Mouse (Mus musculus): ENCODE data around the gene Skil. TPM values are rescaled to one million over a fixed set of nuclear protein-coding genes. Genes with fewer than 3 reads are reported as not detected.

Gene Skil
- polyA plus RNA-seq, 1 experiment = 21.4 TPM

- Histone ChIP-seq H3K27ac (replicated peaks; ENCODE audit: low read depth, low read length) (peak overlapping the region; percentile 90), H3K4me1 (ENCODE audit: control insufficient read depth, insufficient read depth, insufficient read length, low read length) (peaks cover 16% of the 10 kb centered on the region), H3K4me3 (ENCODE audit: insufficient read depth, low read depth, low read length) (peak overlapping the region; percentile 71)
Measured at GRCm38 (mm10) chr3:31095491-31096154, 765 bp downstream of the Skil start.

GRCm38 (mm10) chr3:31096155-31097101 is 1.6 kb downstream of the Skil start:
- Histone ChIP-seq H3K27ac (replicated peaks; ENCODE audit: low read depth, low read length) (peak overlapping the region; percentile 90), H3K4me3 (ENCODE audit: insufficient read depth, low read depth, low read length) (peak overlapping the region; percentile 71), H3K4me1 (ENCODE audit: control insufficient read depth, insufficient read depth, insufficient read length, low read length) (peaks cover 18% of the 10 kb centered on the region)

- peaks cover 18% of the 10 kb centered on the region for H3K4me1 ChIP-seq (ENCODE audit: control insufficient read depth, insufficient read depth, insufficient read length, low read length)
- no peak overlapping the region; the same call in 1 of the 2 replicates for H3K4me3 ChIP-seq (ENCODE audit: insufficient read depth, low read depth, low read length)
- H3K27ac ChIP-seq (replicated peaks; ENCODE audit: low read depth, low read length) = no peak overlapping the region; the same call in 1 of the 2 replicates
Measured at GRCm38 (mm10) chr3:31097102-31097720, 2.4 kb downstream of the Skil start.

GRCm38 (mm10) chr3:31097976-31098375 is 3.1 kb downstream of the Skil start:
- H3K27ac ChIP-seq (replicated peaks; ENCODE audit: low read depth, low read length) = no peak overlapping the region
- peaks cover 18% of the 10 kb centered on the region for H3K4me1 ChIP-seq (ENCODE audit: control insufficient read depth, insufficient read depth, insufficient read length, low read length)
- H3K4me3 ChIP-seq (ENCODE audit: insufficient read depth, low read depth, low read length) = no peak overlapping the region

- H3K4me1 ChIP-seq (ENCODE audit: control insufficient read depth, insufficient read depth, insufficient read length, low read length) = peaks cover 16% of the 10 kb centered on the region
- no peak overlapping the region for H3K4me3 ChIP-seq (ENCODE audit: insufficient read depth, low read depth, low read length)
- no peak overlapping the region for H3K27ac ChIP-seq (replicated peaks; ENCODE audit: low read depth, low read length)
Measured at GRCm38 (mm10) chr3:31098556-31098955, 3.7 kb downstream of the Skil start.

GRCm38 (mm10) chr3:31100026-31100425 is 5.2 kb downstream of the Skil start:
- H3K4me1 ChIP-seq (ENCODE audit: control insufficient read depth, insufficient read depth, insufficient read length, low read length) = peaks cover 24% of the 10 kb centered on the region
- H3K27ac ChIP-seq (replicated peaks; ENCODE audit: low read depth, low read length) = no peak overlapping the region
- H3K4me3 ChIP-seq (ENCODE audit: insufficient read depth, low read depth, low read length) = no peak overlapping the region

GRCm38 (mm10) chr3:31100802-31101201 is 5.9 kb downstream of the Skil start:
- Histone ChIP-seq H3K4me3 (ENCODE audit: insufficient read depth, low read depth, low read length) (no peak overlapping the region), H3K27ac (replicated peaks; ENCODE audit: low read depth, low read length) (no peak overlapping the region), H3K4me1 (ENCODE audit: control insufficient read depth, insufficient read depth, insufficient read length, low read length) (peaks cover 24% of the 10 kb centered on the region)

GRCm38 (mm10) chr3:31104936-31105335 is 10.1 kb downstream of the Skil start:
- Histone ChIP-seq H3K4me1 (ENCODE audit: control insufficient read depth, insufficient read depth, insufficient read length, low read length) (peaks cover 14% of the 10 kb centered on the region), H3K27ac (replicated peaks; ENCODE audit: low read depth, low read length) (no peak overlapping the region), H3K4me3 (ENCODE audit: insufficient read depth, low read depth, low read length) (no peak overlapping the region)

- Histone ChIP-seq H3K4me1 (ENCODE audit: control insufficient read depth, insufficient read depth, insufficient read length, low read length) (peaks cover 16% of the 10 kb centered on the region), H3K4me3 (ENCODE audit: insufficient read depth, low read depth, low read length) (no peak overlapping the region), H3K27ac (replicated peaks; ENCODE audit: low read depth, low read length) (no peak overlapping the region)
Measured at GRCm38 (mm10) chr3:31106597-31106996, 11.7 kb downstream of the Skil start.

GRCm38 (mm10) chr3:31107674-31108073 is 12.8 kb downstream of the Skil start:
- Histone ChIP-seq H3K4me1 (ENCODE audit: control insufficient read depth, insufficient read depth, insufficient read length, low read length) (peaks cover 16% of the 10 kb centered on the region), H3K27ac (replicated peaks; ENCODE audit: low read depth, low read length) (no peak overlapping the region), H3K4me3 (ENCODE audit: insufficient read depth, low read depth, low read length) (no peak overlapping the region)

- Histone ChIP-seq H3K27ac (replicated peaks; ENCODE audit: low read depth, low read length) (no peak overlapping the region), H3K4me1 (ENCODE audit: control insufficient read depth, insufficient read depth, insufficient read length, low read length) (peaks cover 14% of the 10 kb centered on the region), H3K4me3 (ENCODE audit: insufficient read depth, low read depth, low read length) (no peak overlapping the region)
Measured at GRCm38 (mm10) chr3:31109108-31109507, 14.2 kb downstream of the Skil start.

GRCm38 (mm10) chr3:31123098-31123497 is 28.2 kb downstream of the Skil start:
- no peak overlapping the region for H3K4me3 ChIP-seq (ENCODE audit: insufficient read depth, low read depth, low read length)
- H3K4me1 ChIP-seq (ENCODE audit: control insufficient read depth, insufficient read depth, insufficient read length, low read length) = no peaks in the 10 kb centered on the region
- H3K27ac ChIP-seq (replicated peaks; ENCODE audit: low read depth, low read length) = no peak overlapping the region

GRCm38 (mm10) chr3:31126303-31126702 is 31.4 kb downstream of the Skil start:
- no peak overlapping the region for H3K4me3 ChIP-seq (ENCODE audit: insufficient read depth, low read depth, low read length)
- no peak overlapping the region for H3K27ac ChIP-seq (replicated peaks; ENCODE audit: low read depth, low read length)
- H3K4me1 ChIP-seq (ENCODE audit: control insufficient read depth, insufficient read depth, insufficient read length, low read length) = 0 out of 2 replicates have a peak, but pooled peaks cover 3% of the 10 kb centered on the region

GRCm38 (mm10) chr3:31126848-31127247 is 32.0 kb downstream of the Skil start:
- Histone ChIP-seq H3K4me1 (ENCODE audit: control insufficient read depth, insufficient read depth, insufficient read length, low read length) (0 out of 2 replicates have a peak, but pooled peaks cover 3% of the 10 kb centered on the region), H3K4me3 (ENCODE audit: insufficient read depth, low read depth, low read length) (no peak overlapping the region), H3K27ac (replicated peaks; ENCODE audit: low read depth, low read length) (no peak overlapping the region)

GRCm38 (mm10) chr3:31129766-31130165 is 34.9 kb downstream of the Skil start:
- no peak overlapping the region for H3K27ac ChIP-seq (replicated peaks; ENCODE audit: low read depth, low read length)
- no peak overlapping the region for H3K4me3 ChIP-seq (ENCODE audit: insufficient read depth, low read depth, low read length)
- H3K4me1 ChIP-seq (ENCODE audit: control insufficient read depth, insufficient read depth, insufficient read length, low read length) = 0 out of 2 replicates have a peak, but pooled peaks cover 3% of the 10 kb centered on the region
